Mouse (Mus musculus) kidney, postnatal 0 days (tissue): ENCODE measurements around the gene Fam20c. TPM values are rescaled to one million over a fixed set of nuclear protein-coding genes. Genes with fewer than 3 reads are reported as not detected.

Experiments used
- ATAC-seq: fragments of 200-750 bp; cut with Nextera tagmentation; replicated peaks from 2 replicates; pipeline ENCODE4 v1.8.0; 2017; ENCODE audit warnings: low read depth, moderate number of reproducible peaks, moderate TSS enrichment, moderate library complexity; ENCODE audit not compliant: low FRiP score
- DNase-seq: peaks from one replicate; pipeline ENCODE4 v3.0.0-alpha.2; 2016; ENCODE audit warnings: low spot score
- H3K27ac ChIP-seq: fragments of 300-500 bp; sonication (generic); 2 replicates; pipeline ENCODE4 v1.5.1; 2014; ENCODE audit warnings: mild to moderate bottlenecking
- H3K27me3 ChIP-seq: fragments of 300-500 bp; sonication (generic); 2 replicates; pipeline ENCODE4 v1.6.1; 2014; ENCODE audit warnings: low read length, mixed read lengths; ENCODE audit not compliant: insufficient read depth
- H3K36me3 ChIP-seq: fragments of 300-500 bp; sonication (generic); 2 replicates; pipeline ENCODE4 v1.6.1; 2014; ENCODE audit warnings: low read length, mixed read lengths; ENCODE audit not compliant: insufficient read depth
- H3K4me1 ChIP-seq: fragments of 300-500 bp; sonication (generic); replicated peaks from 2 replicates; pipeline ENCODE4 v1.6.1; 2014; ENCODE audit warnings: antibody characterized with exemption, low read length, mixed read lengths; ENCODE audit not compliant: insufficient read depth
- H3K4me2 ChIP-seq: fragments of 300-500 bp; sonication (generic); 2 replicates; pipeline ENCODE4 v1.6.1; 2014; ENCODE audit warnings: mild to moderate bottlenecking, low read length, moderate library complexity, mixed read lengths
- H3K4me3 ChIP-seq: fragments of 300-500 bp; sonication (generic); replicated peaks from 2 replicates; pipeline ENCODE4 v1.5.1; 2014; ENCODE audit warnings: low read depth, low read length
- H3K9ac ChIP-seq: fragments of 300-500 bp; sonication (generic); 2 replicates; pipeline ENCODE4 v1.6.1; 2014; ENCODE audit warnings: low read depth, low read length
- H3K9me3 ChIP-seq: fragments of 300-500 bp; sonication (generic); replicated peaks from 2 replicates; pipeline ENCODE4 v1.6.1; 2016; ENCODE audit warnings: low read length, inconsistent platforms, mixed read lengths
- CTCF ChIP-seq: IDR thresholded peaks from 2 replicates; pipeline ENCODE4 v1.5.1; 2016; ENCODE audit warnings: antibody characterized with exemption, low read depth, mild to moderate bottlenecking, moderate library complexity
- WGBS: fragments of 180-500 bp; shearing (Covaris S2); extraction: QIAGEN DNeasy Blood & Tissue Kit; methylation state at CpG from one replicate; pipeline ENCODE4 v1.1.7; 2014; 5-methylcytosine and 5-hydroxymethylcytosine counted together
- polyA plus RNA-seq: library from polyadenylated mRNA; unstranded; fragments of >200 nt; fragmentation: Nextera tagmentation; extraction: Ambion mirVana; gene quantifications from 2 replicates; pipeline ENCODE4 v1.2.1, GENCODE M21; 2015

Gene Fam20c
- polyA plus RNA-seq, 1 experiment from 2014 or later, result 27.3 TPM

DNA sequence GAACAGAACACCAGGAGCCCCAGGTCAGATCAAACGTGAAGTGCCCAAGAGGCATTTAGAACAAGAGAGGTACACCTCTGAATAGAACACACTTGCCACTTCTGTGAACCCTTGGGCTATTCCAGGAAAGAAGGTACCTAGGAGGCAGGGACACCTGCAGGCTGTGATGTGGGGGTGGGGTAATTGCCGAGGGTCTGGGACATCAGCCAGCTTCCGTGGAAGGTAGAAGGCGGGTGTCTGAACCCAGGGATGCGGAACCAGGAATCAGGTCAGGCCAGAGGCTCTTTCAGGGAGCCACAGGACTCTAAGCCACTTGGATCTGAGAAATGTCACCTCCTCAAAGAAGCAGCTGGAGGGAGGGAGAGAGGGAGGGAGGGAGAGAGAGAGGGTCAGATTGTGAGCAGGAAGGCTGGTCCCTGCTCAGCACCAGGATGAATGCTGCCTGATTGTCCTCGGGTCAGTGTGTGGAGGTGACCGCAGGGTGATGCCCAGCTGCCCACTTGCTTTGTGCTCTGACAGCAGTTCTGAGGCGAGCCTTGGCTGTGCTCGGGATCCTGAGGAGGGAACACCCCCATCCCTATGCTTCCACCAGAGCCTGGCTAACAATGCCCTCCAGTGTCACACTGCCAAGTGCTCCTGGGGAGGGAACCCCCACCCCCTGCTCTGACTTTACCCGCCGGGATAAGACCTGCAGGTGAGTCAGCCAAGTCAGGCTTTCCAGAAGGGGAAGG is 34.3 kb downstream of the Fam20c start:
- no peak overlapping the region for H3K4me3 ChIP-seq
- H3K27ac ChIP-seq, result peak overlapping the region; percentile 57
- no peaks in the 10 kb centered on the region for H3K27me3 ChIP-seq
- WGBS, result 37% methylated on average over 11 of the region's 11 CpGs
- no peak for TF ChIP-seq CTCF
- peak; percentile 43 for ATAC-seq
- peaks cover 3% of the 10 kb centered on the region; the same call in 1 of the 2 replicates for H3K4me1 ChIP-seq
- no peaks in the 10 kb centered on the region for H3K36me3 ChIP-seq
- no peak overlapping the region for H3K4me2 ChIP-seq
- H3K9ac ChIP-seq, result no peak overlapping the region
- peak; percentile 12 for DNase-seq
- no peaks in the 10 kb centered on the region for H3K9me3 ChIP-seq

DNA sequence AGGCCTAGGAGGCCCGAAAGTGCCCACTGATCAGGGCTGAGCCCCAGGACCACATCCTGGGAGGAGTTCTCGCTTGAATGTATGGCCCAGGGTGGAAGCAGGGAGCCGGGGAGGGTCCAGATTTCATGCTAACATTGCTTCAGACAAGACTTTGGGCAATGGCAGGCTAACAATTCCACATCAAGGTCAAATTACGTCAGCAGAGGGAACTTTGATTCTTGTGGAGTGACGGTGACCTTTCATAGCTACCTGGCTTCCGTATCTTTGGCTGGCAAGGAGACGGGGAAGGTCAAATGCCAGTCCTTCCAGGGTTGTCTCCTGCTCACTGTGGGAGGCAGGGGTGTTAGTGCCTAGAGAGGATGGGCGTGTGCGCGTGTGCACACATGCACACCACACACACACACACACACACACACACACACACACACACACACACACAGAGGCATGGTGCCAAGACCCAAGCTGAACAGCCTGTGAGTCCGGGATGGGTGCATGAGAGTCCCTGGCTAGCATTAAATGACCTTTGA is 36.7 kb downstream of the Fam20c start:
- DNase-seq (no peak), ATAC-seq (no peak)
- no peak overlapping the region for H3K9ac ChIP-seq
- H3K36me3 ChIP-seq, result peaks cover 7% of the 10 kb centered on the region; the same call in 1 of the 2 replicates
- no peaks in the 10 kb centered on the region for H3K27me3 ChIP-seq
- no peak overlapping the region for H3K4me2 ChIP-seq
- WGBS, result 84% methylated on average over 11 of the region's 11 CpGs
- no peak overlapping the region for H3K4me3 ChIP-seq
- no peaks in the 10 kb centered on the region for H3K9me3 ChIP-seq
- TF ChIP-seq CTCF, result no peak
- 0 out of 2 replicates have a peak, but pooled peaks cover 3% of the 10 kb centered on the region for H3K4me1 ChIP-seq
- no peak overlapping the region for H3K27ac ChIP-seq

DNA sequence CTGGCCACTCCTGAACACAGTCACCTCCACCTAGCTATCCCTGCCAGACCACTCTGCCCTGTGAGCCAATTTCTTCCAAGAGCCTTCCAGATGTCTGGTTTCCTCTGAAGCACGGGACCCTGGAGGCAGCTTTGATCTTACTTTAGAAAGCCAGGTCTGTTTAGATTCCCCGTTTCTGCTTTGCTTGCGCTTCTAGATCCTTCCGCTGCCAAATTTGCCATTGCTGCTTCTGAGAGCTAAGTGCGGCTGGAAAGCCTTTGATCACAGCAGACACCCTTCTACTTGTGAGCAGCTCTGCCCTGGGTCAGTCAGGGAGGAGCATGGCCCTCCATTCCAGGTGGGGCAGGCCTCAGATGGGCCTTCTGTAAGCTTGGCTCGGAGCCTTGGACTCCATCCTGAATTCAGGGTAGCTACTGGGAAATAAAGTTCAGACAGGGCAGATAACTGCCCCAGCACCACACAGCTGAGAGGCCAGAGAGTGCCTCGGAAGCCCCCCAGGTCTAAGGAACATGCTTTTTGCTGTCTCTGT is 47.3 kb downstream of the Fam20c start:
- Histone ChIP-seq H3K4me1 (no peaks in the 10 kb centered on the region), H3K9me3 (no peaks in the 10 kb centered on the region), H3K4me2 (no peak overlapping the region), H3K4me3 (no peak overlapping the region), H3K36me3 (no peaks in the 10 kb centered on the region), H3K27me3 (no peaks in the 10 kb centered on the region), H3K27ac (no peak overlapping the region), H3K9ac (no peak overlapping the region)
- WGBS, result 57% methylated on average over 7 of the region's 7 CpGs
- ATAC-seq (no peak), DNase-seq (no peak)
- TF ChIP-seq CTCF, result no peak

DNA sequence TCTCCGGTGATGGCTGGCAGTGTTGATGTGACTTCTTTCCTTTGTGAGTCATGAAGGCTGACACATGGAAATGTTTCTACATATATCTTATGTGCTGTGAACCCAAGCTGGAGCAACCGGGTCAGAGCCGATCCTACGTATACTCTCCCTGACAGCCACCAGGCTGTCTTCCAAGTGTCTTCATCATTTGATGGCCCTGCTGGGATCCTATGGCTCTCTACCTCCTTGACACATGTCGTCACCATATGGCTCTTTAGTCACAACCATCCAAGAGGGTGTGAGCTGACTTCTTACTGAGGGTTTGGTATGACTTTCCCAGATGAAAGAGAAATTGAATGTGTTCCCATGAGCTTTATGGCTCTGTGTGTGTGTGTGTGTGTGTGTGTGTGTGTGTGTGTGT is 50.0 kb downstream of the Fam20c start:
- H3K9ac ChIP-seq, result no peak overlapping the region
- no peak overlapping the region for H3K27ac ChIP-seq
- no peak for TF ChIP-seq CTCF
- 88% methylated on average over 5 of the region's 5 CpGs for WGBS
- H3K27me3 ChIP-seq, result no peaks in the 10 kb centered on the region
- no peak for DNase-seq
- H3K4me1 ChIP-seq, result no peaks in the 10 kb centered on the region
- H3K4me3 ChIP-seq, result no peak overlapping the region
- no peak for ATAC-seq
- peaks cover 7% of the 10 kb centered on the region; the same call in 1 of the 2 replicates for H3K36me3 ChIP-seq
- no peak overlapping the region for H3K4me2 ChIP-seq
- no peaks in the 10 kb centered on the region for H3K9me3 ChIP-seq

DNA sequence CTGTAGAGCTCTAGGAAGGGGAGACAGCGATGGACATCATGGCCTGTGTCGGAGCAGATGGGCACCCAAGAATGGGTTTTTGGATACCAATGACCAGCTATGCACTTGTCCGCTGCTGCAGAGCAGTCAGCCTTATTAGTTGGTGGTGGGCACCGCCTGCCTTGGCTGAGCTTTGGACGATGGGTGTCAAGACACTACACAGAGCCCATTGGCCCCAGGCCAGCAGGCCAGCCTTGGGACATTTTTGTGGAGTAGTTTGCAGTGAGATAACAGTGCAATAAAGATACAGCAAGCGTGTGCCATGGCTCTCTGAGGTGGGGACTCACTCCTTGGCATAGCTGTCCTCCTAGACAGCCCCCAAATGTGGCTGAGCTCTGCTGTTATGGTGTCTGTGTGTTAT is 55.5 kb downstream of the Fam20c start:
- Histone ChIP-seq H3K4me2 (no peak overlapping the region), H3K36me3 (peaks cover 10% of the 10 kb centered on the region; the same call in 1 of the 2 replicates), H3K27ac (no peak overlapping the region), H3K9ac (no peak overlapping the region), H3K9me3 (no peaks in the 10 kb centered on the region), H3K27me3 (no peaks in the 10 kb centered on the region), H3K4me3 (no peak overlapping the region), H3K4me1 (no peaks in the 10 kb centered on the region)
- ATAC-seq (no peak), DNase-seq (no peak)
- 89% methylated on average over 6 of the region's 6 CpGs for WGBS
- no peak for TF ChIP-seq CTCF

DNA sequence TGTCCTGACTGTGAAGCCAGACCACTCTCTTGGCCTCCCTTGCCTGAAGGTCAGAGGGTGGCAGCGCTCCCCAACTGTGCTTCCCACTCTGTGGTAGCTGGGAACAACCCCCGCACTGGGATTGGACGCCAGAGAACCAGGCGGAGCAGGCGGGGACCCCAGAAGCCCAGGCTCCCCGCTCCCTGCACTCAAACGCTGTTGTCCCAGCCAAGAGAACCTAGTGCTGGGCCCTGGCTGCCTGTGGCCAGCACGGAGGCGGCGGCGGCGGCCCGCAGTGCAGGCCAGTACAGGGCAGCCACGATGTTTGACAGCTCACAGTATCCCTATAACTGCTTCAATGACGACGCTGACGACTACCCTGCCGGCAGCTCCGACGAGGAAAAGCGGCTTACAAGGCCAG is 65.5 kb downstream of the Fam20c start, which contains the start of gene Gm5294:
TSS of gene Gm5294 (plus strand) at position 301 of the 400 bp plus-strand sequence.
- WGBS, result 10% methylated on average over 21 of the region's 21 CpGs
- no peak for DNase-seq
- Histone ChIP-seq H3K9ac (peak within 1 kb of the TSS; percentile 27; the same call in 1 of the 2 replicates), H3K27ac (no peak within 1 kb of the TSS), H3K4me2 (peak within 1 kb of the TSS; percentile 63), H3K9me3 (no peaks in the 10 kb centered on the region), H3K27me3 (peaks cover 36% of the 10 kb centered on the region), H3K4me3 (peak within 1 kb of the TSS; percentile 26), H3K4me1 (peaks cover 5% of the 10 kb centered on the region), H3K36me3 (no peaks in the 10 kb centered on the region)
- TF ChIP-seq CTCF, result no peak
- 0 out of 2 replicates have a peak, but pooled peaks have one; percentile 21 for ATAC-seq
